Mouse (Mus musculus) ES-E14 (cell line): Measurements from ENCODE around the gene Litaf.

Experiments used
- MAFK ChIP-seq: IDR thresholded peaks from 2 replicates; pipeline ENCODE4 v1.6.1; 2014; ENCODE audit warnings: mild to moderate bottlenecking, low read depth, low read length, inconsistent platforms; ENCODE audit not compliant: insufficient read depth
- ZC3H11A ChIP-seq: IDR thresholded peaks from 2 replicates; pipeline ENCODE4 v1.6.1; 2012; ENCODE audit warnings: low read depth, mild to moderate bottlenecking, inconsistent platforms, low read length, borderline replicate concordance

- TF ChIP-seq MAFK = no peak
- TF ChIP-seq ZC3H11A = no peak
Measured at GRCm38 (mm10) chr16:11040603-11041002, 25.4 kb downstream of the Litaf start.
